Mouse (Mus musculus) inflammation-experienced regulatory T-cells (primary cell): ENCODE data around the gene Garem2. TPM values are rescaled to one million over a fixed set of nuclear protein-coding genes. Genes with fewer than 3 reads are reported as not detected.

ENCODE experiments used
- polyA plus RNA-seq, 2 experiments: library from polyadenylated mRNA; unstranded; fragments of 100-300 nt; shearing (Covaris generic); gene quantifications; one replicate each; pipeline ENCODE4 v1.2.1; 2017

Gene Garem2
- polyA plus RNA-seq: 1 to 10 TPM in 1 of 2 experiments, under 1 TPM in 1; 0.08 to 3.1 TPM

DNA sequence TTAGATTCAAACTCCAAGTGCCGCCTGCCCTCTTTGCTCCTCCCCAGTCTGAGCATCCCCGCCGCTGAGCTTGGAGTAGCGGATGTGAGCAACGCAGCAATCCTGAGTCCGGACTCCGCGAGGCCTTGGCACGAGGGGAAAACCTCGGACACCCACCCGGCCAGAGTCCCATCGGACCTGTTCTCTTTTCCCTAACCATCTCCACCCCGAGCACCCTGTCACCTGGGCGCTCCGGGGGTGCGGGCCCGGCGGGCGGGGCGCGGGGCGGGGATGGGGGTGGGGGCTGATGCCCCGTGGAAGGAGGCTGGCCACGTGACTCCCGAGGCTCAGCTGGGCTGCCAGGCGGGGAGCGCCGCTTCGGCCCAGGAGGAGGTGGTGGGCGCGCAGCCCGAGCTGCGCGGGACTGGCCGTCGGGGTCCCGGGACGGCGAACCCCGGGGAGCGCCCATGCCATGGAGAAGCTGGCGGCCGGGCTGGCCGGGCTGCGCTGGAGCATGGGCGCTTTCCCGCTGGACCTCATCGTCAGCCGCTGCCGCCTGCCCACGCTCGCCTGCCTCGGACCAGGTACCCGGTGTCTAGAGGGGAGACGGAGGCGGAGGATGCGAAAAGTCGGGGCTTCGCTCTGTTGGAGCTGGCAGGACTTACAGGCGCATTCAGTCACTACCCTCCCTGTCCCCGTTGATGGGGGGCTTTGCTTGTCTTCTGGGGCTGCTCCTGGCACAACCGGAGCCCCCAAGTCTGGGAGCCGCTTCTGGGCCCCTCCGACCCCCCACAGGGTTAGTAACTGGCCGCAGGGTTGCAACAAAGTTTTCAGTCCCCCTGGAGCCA lies at the start of gene Garem2:
Gene Garem2, plus strand, starts transcription at position 321 of the 827 bp plus-strand sequence.

DNA sequence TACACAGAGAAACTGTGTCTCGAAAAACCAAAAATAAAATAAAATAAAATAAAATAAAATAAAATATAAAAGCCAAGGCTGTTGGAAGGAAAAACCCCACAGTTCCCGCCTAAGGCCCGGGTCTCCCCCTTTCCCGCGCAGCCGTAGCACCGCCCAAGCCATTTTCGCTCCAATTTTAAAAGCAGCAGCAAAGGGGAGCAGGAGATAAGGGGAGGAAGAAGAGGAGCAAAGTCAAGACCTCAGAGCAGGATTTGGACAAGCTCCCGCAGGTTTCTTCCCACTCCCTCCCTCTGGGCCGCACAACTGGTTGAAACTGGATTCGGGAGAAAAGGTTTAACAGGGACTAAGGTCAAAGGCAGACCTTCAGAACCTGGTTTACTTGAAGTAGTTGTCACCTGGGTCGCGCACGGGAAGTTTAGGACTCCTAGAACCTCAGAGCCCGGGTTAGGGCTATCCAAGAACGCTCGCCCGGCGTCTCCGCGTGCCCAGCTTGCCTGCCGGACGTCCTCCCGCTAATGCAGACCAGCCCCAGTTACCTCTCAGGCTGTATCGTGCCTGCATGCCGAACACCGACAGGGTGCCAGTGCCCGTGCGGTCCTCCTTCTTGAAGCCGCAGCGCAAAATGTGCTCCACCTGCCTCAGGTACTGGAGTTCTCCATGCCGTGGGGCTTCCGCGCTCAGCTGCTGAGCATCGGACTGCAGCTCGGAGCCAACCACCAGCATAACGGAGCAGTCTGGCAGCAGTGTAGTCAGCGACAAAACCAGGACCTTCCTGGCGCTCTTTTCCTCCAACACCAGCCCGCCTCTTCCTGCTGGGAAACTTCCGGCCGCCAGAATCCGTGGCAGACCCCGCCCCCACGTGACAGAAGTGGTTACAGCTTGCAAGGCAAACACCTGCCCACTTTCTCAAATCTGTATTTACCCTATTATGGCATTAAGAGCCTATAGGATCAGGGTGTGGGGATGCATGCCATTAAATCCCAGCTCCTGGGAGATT lies 31.8 kb upstream of the Garem2 start, which contains the start of gene Tyms:
Gene Tyms, minus strand, starts transcription at position 793 of the 997 bp plus-strand sequence.

DNA sequence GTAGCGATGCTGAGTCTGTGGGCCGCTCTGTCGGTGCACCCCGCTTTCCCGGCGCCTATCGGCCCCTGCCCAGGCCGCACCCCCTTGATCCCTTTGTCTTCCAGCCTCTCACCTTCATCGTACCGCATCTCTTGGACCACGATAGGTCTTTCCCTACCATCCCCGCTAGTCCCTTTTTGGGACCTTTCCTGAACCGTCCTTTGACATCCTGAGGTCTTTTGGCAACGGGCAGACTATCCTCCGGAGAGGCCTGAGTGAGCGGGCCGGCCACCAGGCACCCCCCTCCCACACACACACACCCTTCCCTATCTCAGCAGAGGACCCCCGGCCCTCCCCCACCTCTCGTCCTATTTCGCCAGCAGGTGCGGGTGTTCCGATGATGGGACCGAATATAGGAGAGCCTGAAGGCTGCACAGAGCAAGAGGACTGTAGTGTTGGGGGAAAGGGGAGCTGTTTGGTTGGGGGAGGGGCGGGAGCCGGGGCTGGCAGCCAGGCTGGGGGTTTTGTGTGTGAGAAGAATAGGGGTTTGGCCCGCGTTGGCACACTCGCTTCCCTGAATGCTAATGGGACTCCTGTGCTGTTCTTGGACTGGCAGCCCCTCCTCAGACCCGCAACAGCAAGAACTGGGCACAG lies 823 bp downstream of the Garem2 start, which contains the start of gene 3110082J24Rik:
Gene 3110082J24Rik, minus strand, starts transcription at position 419 of the 633 bp plus-strand sequence.

DNA sequence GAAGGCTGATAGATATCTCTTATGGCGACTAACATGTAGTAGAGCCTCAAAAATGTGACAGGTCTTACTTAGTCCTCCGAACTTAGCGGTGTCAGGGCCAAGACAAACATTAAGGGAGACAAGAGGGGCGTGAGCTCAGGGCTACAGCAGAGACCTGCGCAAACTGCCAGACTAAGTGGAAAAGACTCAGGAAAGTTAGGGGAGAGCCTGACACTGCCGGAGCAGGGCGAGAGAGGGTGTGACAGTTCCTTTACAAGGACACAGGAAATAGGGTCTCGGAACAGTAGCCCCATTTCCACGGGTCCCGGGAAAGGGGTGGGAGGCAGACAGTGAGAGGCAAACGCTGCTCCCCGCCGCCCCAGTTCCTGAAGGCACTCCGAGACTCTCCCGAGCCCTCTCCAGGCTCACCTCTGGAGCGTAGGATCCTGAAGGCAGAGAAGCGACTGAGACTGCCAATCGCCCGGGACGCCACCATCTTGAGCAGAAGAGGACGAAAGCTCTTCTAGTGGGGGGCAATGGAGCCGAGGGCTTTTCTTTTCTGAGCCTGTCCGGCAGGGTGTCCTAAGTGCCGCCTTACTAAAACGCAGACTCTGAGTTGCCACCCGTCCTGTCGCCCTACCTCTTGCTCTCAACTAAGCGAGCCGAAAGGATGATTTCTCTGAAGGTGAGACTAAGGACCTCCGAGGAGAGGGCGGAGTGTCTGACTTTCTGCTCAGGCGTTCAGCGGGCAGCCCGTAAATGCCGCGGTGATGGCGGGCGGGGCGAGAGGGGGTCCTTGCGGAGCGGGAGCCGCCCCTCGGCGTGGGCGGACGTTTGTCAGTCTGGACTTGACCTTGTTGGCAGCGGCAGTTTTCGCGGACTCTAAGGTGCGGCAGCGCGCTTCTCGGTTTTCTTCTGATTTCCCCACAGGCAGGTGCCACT lies 49.8 kb downstream of the Garem2 start, which contains the start of the genes Hadha and Hadhb:
Gene Hadha, minus strand, starts transcription at position 689 of the 921 bp plus-strand sequence.
Gene Hadhb, plus strand, starts transcription at position 775 of the 921 bp plus-strand sequence.

Other genes with a start within 250 kb of the Garem2 start
- 1 to 10 TPM in 1 of 2 experiments, under 1 TPM in 1; 0.51 to 3.2 TPM for gene Il6, start 92.0 kb upstream of the Garem2 start, polyA plus RNA-seq
- 10 to 100 TPM; 37.2 to 38.7 TPM for gene Tyms, start 31.5 kb upstream of the Garem2 start, polyA plus RNA-seq
- gene 3110082J24Rik, start 925 bp downstream of the Garem2 start, polyA plus RNA-seq: not detected
- 10 to 100 TPM; 89.8 to 94.9 TPM for gene Hadha, start 50.0 kb downstream of the Garem2 start, polyA plus RNA-seq
- 100 to 1,000 TPM; 163 to 174 TPM for gene Hadhb, start 50.1 kb downstream of the Garem2 start, polyA plus RNA-seq
- gene Adgrf3, start 100.6 kb downstream of the Garem2 start, polyA plus RNA-seq: under 1 TPM in 1 of 2 experiments, not detected in 1; 0.81 TPM
- gene Selenoi, start 127.4 kb downstream of the Garem2 start, polyA plus RNA-seq: 10 to 100 TPM; 15.7 to 16.6 TPM
- 1 to 10 TPM; 2.6 to 3.2 TPM for gene Drc1, start 176.2 kb downstream of the Garem2 start, polyA plus RNA-seq